Mouse (Mus musculus) induced T-regulatory cell, adult 2 months (primary cell): ENCODE data around the gene Kank2.
"Not testable (repeated sequence)": the region's sequence is repeated elsewhere in the genome, so short reads cannot be mapped to it uniquely, and the experiment has no call there.

Experiments
- DNase-seq: peaks from one replicate; pipeline ENCODE4 v3.0.0-alpha.2; 2012; ENCODE audit warnings: low read depth

Kank2 gene

GRCm38 (mm10) chr9:21818125-21818524, 19.6 kb upstream of the Kank2 start:
- DNase-seq: no peak

- no peak for DNase-seq
Measured at GRCm38 (mm10) chr9:21816716-21817305, 18.3 kb upstream of the Kank2 start.

- no peak for DNase-seq
Measured at GRCm38 (mm10) chr9:21811170-21811569, 12.6 kb upstream of the Kank2 start.

- peak; percentile 48 for DNase-seq
Measured at GRCm38 (mm10) chr9:21808561-21808960, 10.0 kb upstream of the Kank2 start.

- no peak for DNase-seq
Measured at GRCm38 (mm10) chr9:21806976-21807375, 8.4 kb upstream of the Kank2 start.

- no peak for DNase-seq
Measured at GRCm38 (mm10) chr9:21806363-21806762, 7.8 kb upstream of the Kank2 start.

GRCm38 (mm10) chr9:21803986-21804644, 5.6 kb upstream of the Kank2 start:
- peak; percentile 84 for DNase-seq

- no peak for DNase-seq
Measured at GRCm38 (mm10) chr9:21801591-21801990, 3.0 kb upstream of the Kank2 start.

GRCm38 (mm10) chr9:21801121-21801520, 2.6 kb upstream of the Kank2 start:
- DNase-seq: no peak

GRCm38 (mm10) chr9:21799010-21799350, 436 bp upstream of the Kank2 start:
- DNase-seq: no peak

GRCm38 (mm10) chr9:21797921-21798344, 611 bp downstream of the Kank2 start:
- DNase-seq: peak; percentile 37

GRCm38 (mm10) chr9:21796919-21797318, 1.6 kb downstream of the Kank2 start:
- no peak for DNase-seq

GRCm38 (mm10) chr9:21796259-21796658, 2.3 kb downstream of the Kank2 start:
- no peak for DNase-seq

GRCm38 (mm10) chr9:21795579-21795978, 3.0 kb downstream of the Kank2 start:
- no peak for DNase-seq

GRCm38 (mm10) chr9:21794925-21795324, 3.6 kb downstream of the Kank2 start:
- no peak for DNase-seq

- DNase-seq: no peak
Measured at GRCm38 (mm10) chr9:21794344-21794834, 4.2 kb downstream of the Kank2 start.

GRCm38 (mm10) chr9:21793507-21793906, 5.0 kb downstream of the Kank2 start:
- DNase-seq: not testable (repeated sequence)

GRCm38 (mm10) chr9:21792644-21793043, 5.9 kb downstream of the Kank2 start:
- no peak for DNase-seq

GRCm38 (mm10) chr9:21791861-21792260, 6.7 kb downstream of the Kank2 start:
- DNase-seq: no peak

GRCm38 (mm10) chr9:21788234-21788633, 10.3 kb downstream of the Kank2 start:
- DNase-seq: no peak

- DNase-seq: no peak
Measured at GRCm38 (mm10) chr9:21787654-21788053, 10.9 kb downstream of the Kank2 start.

GRCm38 (mm10) chr9:21786906-21787305, 11.6 kb downstream of the Kank2 start:
- peak; percentile 73 for DNase-seq

- DNase-seq: not testable (repeated sequence)
Measured at GRCm38 (mm10) chr9:21786309-21786708, 12.2 kb downstream of the Kank2 start.
